Mouse (Mus musculus) brain, embryonic 14.5 days (tissue): Measurements from ENCODE around the gene Kcnt1.

Experiments
- CTCF ChIP-seq: fragments of 200-500 bp; IDR thresholded peaks from 2 replicates; pipeline ENCODE4 v1.5.1; 2012; ENCODE audit warnings: inconsistent platforms, mild to moderate bottlenecking, moderate library complexity, borderline replicate concordance; ENCODE audit not compliant: insufficient read depth, insufficient read length; ENCODE audit errors: extremely low read depth
- POLR2A ChIP-seq: fragments of 200-500 bp; IDR thresholded peaks from 2 replicates; pipeline ENCODE4 v1.6.1; 2012; ENCODE audit warnings: mild to moderate bottlenecking, inconsistent platforms, borderline replicate concordance; ENCODE audit not compliant: poor library complexity, insufficient read depth, insufficient read length, severe bottlenecking; ENCODE audit errors: extremely low read depth

- TF ChIP-seq POLR2A (no peak), CTCF (no peak)
Measured at GRCm38 (mm10) chr2:25859891-25860290, 3.6 kb upstream of the Kcnt1 start.
